Mouse (Mus musculus) liver, embryonic 12.5 days (tissue): ENCODE results near the gene Gpr107. TPM values are rescaled to one million over a fixed set of nuclear protein-coding genes. Genes with fewer than 3 reads are reported as not detected.

Source experiments
- ATAC-seq: fragments of 200-750 bp; cut with Nextera tagmentation; 2 replicates; pipeline ENCODE4 v1.8.0; 2017; ENCODE audit warnings: moderate number of reproducible peaks, mild to moderate bottlenecking, moderate library complexity
- H3K27ac ChIP-seq: fragments of 300-500 bp; sonication (generic); 2 replicates; pipeline ENCODE4 v1.5.1; 2016; ENCODE audit warnings: mild to moderate bottlenecking
- H3K27me3 ChIP-seq: fragments of 300-500 bp; sonication (generic); replicated peaks from 2 replicates; pipeline ENCODE4 v1.6.1; 2016; ENCODE audit warnings: mild to moderate bottlenecking, moderate library complexity
- H3K36me3 ChIP-seq: fragments of 300-500 bp; sonication (generic); 2 replicates; pipeline ENCODE4 v1.6.1; 2016; ENCODE audit warnings: mild to moderate bottlenecking, moderate library complexity
- H3K4me1 ChIP-seq: fragments of 300-500 bp; sonication (generic); 2 replicates; pipeline ENCODE4 v1.6.1; 2016
- H3K4me2 ChIP-seq: fragments of 300-500 bp; sonication (generic); 2 replicates; pipeline ENCODE4 v1.6.1; 2016; ENCODE audit warnings: mild to moderate bottlenecking, moderate library complexity
- H3K4me3 ChIP-seq: fragments of 300-500 bp; sonication (generic); 2 replicates; pipeline ENCODE4 v1.5.1; 2016; ENCODE audit warnings: mild to moderate bottlenecking, moderate library complexity
- H3K9ac ChIP-seq: fragments of 300-500 bp; sonication (generic); 2 replicates; pipeline ENCODE4 v1.6.1; 2016; ENCODE audit warnings: mild to moderate bottlenecking, moderate library complexity
- H3K9me3 ChIP-seq: fragments of 300-500 bp; sonication (generic); replicated peaks from 2 replicates; pipeline ENCODE4 v1.6.1; 2016; ENCODE audit warnings: mild to moderate bottlenecking, moderate library complexity
- WGBS: fragments of 180-500 bp; shearing (Covaris S2); methylation state at CpG from one replicate; pipeline ENCODE4 v1.1.7; 2016; ENCODE audit not compliant: insufficient replicate concordance; 5-methylcytosine and 5-hydroxymethylcytosine counted together
- polyA plus RNA-seq: library from polyadenylated mRNA; unstranded; fragments of >200 nt; fragmentation: Nextera tagmentation; extraction: Ambion mirVana; gene quantifications from 2 replicates; pipeline ENCODE4 v1.2.1, GENCODE M21; 2016

Gene Gpr107
- polyA plus RNA-seq, 1 experiment from 2014 or later, result 19.3 TPM

DNA sequence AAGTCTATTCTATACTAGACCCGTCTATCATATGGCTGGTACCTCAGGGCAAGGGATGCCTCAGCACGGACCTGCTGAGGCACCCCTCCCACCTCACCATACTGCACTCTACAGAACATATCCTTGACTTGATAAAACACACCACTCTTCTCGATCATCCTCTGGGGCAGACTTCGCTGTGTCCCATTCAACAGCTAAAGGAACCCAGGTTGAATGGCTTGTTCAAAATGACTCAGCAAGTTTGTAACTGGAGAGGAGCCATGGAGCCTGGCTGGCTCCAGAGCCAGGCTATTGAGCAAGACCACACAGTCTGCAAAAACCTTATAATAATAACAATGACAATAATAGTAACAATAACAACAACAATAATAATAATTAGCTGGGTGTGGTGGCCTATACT lies 24.2 kb upstream of the Gpr107 start:
- peak; percentile 48; the same call in 1 of the 2 replicates for ATAC-seq

DNA sequence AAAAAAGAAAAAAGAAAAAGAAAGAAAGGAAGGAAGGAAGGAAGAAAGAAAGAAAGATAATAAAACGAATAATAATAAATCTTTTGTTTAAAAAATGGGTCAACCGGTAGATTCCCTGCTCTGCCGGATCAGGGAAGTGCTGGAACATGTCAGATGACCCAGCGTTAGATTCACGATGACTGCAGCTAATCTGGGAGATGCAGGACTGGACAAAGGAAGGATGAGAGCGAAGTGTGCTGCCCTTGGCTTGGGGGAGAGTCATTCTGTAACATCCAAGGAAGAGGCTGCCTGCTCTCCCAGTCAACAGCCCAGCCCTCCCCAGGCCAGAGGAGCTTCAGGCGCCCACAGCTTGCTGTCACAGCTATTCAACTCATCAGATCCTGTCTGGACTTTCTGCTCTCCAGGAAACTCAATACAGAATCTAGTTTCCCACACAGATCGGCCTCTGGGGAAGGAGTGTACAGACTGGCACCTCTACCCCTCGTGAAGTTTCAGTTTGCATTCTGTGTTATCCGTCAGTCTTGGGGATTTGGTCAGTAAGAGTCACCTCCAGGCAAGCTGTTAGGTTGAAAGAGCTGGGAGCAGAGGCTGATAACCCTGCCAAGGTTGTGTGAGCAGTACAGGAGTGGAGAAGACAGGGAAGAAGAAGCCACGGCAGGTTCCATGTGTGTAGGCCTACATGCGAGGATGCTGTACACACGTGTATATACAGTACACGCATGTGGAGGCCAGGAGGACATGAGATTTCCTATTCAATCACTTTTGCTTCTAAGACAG lies 22.2 kb upstream of the Gpr107 start:
- Histone ChIP-seq H3K4me3 (no peak overlapping the region), H3K4me2 (no peak overlapping the region), H3K9me3 (no peaks in the 10 kb centered on the region), H3K36me3 (no peaks in the 10 kb centered on the region), H3K27me3 (no peaks in the 10 kb centered on the region), H3K9ac (no peak overlapping the region), H3K4me1 (peaks cover 75% of the 10 kb centered on the region), H3K27ac (peak overlapping the region; percentile 69)
- WGBS, result 62% methylated on average over 14 of the region's 14 CpGs
- ATAC-seq, result no peak

More for the DNA sequence above, 24.2 kb upstream of the Gpr107 start:
- H3K27ac ChIP-seq, result peak overlapping the region; percentile 47; the same call in 1 of the 2 replicates
- 42% methylated on average over 4 of the region's 4 CpGs for WGBS
- H3K36me3 ChIP-seq, result no peaks in the 10 kb centered on the region
- peaks cover 79% of the 10 kb centered on the region for H3K4me1 ChIP-seq
- no peaks in the 10 kb centered on the region for H3K27me3 ChIP-seq
- H3K9me3 ChIP-seq, result no peaks in the 10 kb centered on the region
- H3K9ac ChIP-seq, result no peak overlapping the region
- H3K4me3 ChIP-seq, result no peak overlapping the region
- H3K4me2 ChIP-seq, result 0 out of 2 replicates have a peak overlapping the region, but pooled peaks have one; percentile 11

GRCm38 (mm10) chr2:31130815-31131299 lies 21.3 kb upstream of the Gpr107 start:
- Histone ChIP-seq H3K9me3 (no peaks in the 10 kb centered on the region), H3K36me3 (no peaks in the 10 kb centered on the region), H3K27ac (peak overlapping the region; percentile 69), H3K27me3 (no peaks in the 10 kb centered on the region), H3K4me2 (peak overlapping the region; percentile 15), H3K4me1 (peaks cover 75% of the 10 kb centered on the region), H3K9ac (peak overlapping the region; percentile 44; the same call in 1 of the 2 replicates), H3K4me3 (no peak overlapping the region)
- WGBS, result 20% methylated on average over 8 of the region's 8 CpGs
- peak; percentile 51 for ATAC-seq

- H3K4me3 ChIP-seq, result no peak overlapping the region
- no peaks in the 10 kb centered on the region for H3K36me3 ChIP-seq
- H3K9me3 ChIP-seq, result no peaks in the 10 kb centered on the region
- H3K4me1 ChIP-seq, result peaks cover 74% of the 10 kb centered on the region
- H3K27ac ChIP-seq, result no peak overlapping the region
- no peak overlapping the region for H3K4me2 ChIP-seq
- H3K27me3 ChIP-seq, result no peaks in the 10 kb centered on the region
- 74% methylated on average over 8 of the region's 8 CpGs for WGBS
- H3K9ac ChIP-seq, result no peak overlapping the region
- no peak for ATAC-seq
These were observed 19.4 kb upstream of the Gpr107 start for GRCm38 (mm10) chr2:31132682-31133081.

- ATAC-seq, result no peak
- Histone ChIP-seq H3K27me3 (no peaks in the 10 kb centered on the region), H3K36me3 (no peaks in the 10 kb centered on the region), H3K4me2 (no peak overlapping the region), H3K4me3 (no peak overlapping the region), H3K9ac (no peak overlapping the region), H3K9me3 (no peaks in the 10 kb centered on the region), H3K4me1 (peaks cover 71% of the 10 kb centered on the region), H3K27ac (no peak overlapping the region)
- WGBS, result 63% methylated on average over 3 of the region's 4 CpGs
These were observed 18.1 kb upstream of the Gpr107 start for GRCm38 (mm10) chr2:31133981-31134380.

DNA sequence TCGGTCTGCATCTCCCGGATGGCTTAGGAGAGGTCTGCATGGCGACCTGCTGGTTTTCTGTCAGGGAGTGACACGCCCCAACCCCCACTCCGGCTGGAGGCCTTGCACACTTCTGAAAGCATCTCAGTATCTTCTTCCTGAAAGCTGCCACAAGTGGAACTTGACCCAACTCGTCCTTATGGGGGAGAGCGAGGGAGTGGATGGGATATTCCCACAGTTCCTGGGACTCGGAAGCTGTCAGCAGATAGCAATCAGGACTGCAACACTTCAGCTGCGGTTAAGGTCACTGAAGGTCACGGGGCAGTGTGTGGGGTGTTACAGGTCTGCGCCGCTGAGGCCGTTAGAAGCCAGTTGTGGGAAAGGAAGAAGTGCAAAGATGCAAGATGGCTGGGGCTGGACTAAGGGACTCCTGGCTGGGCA lies 16.6 kb upstream of the Gpr107 start:
- no peaks in the 10 kb centered on the region for H3K9me3 ChIP-seq
- ATAC-seq, result no peak
- H3K4me1 ChIP-seq, result peaks cover 76% of the 10 kb centered on the region
- no peak overlapping the region for H3K4me3 ChIP-seq
- no peaks in the 10 kb centered on the region for H3K27me3 ChIP-seq
- WGBS, result 21% methylated on average over 13 of the region's 13 CpGs
- no peak overlapping the region for H3K4me2 ChIP-seq
- H3K9ac ChIP-seq, result no peak overlapping the region
- H3K27ac ChIP-seq, result peak overlapping the region; percentile 21; the same call in 1 of the 2 replicates
- no peaks in the 10 kb centered on the region for H3K36me3 ChIP-seq

- Histone ChIP-seq H3K9ac (no peak overlapping the region), H3K4me1 (peaks cover 76% of the 10 kb centered on the region)
- 66% methylated on average over 13 of the region's 13 CpGs for WGBS
These were observed 15.8 kb upstream of the Gpr107 start for GRCm38 (mm10) chr2:31136338-31136737.

DNA sequence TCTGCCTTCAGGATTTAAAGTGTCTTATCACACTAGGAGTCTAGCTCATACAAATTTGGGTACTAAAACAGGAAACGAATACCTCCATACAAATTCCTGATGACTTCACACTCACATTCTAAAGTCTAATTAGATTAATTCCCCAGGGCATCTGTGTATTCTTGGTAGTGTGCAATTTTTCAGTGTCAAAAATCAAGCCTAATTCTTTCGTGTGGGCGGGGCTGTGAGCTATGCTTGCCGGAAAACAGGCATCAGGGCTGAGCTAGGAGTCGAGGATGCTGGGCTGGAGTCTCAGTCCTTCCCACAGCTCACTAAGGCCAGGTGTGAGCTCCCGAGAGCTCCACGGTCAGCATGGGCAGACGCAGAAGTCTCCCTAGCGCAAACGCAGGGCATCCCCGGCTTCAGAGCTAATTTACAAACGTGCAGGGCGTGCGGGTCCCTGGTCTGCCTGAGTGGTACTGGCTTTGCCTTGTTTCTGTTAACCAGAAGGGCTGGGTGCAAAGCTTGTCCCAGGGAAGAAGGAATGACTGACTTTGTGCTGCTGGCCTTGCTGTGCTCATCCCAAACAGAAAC lies 15.0 kb upstream of the Gpr107 start:
- WGBS, result 70% methylated on average over 14 of the region's 14 CpGs
- Histone ChIP-seq H3K27ac (no peak overlapping the region), H3K4me2 (no peak overlapping the region), H3K27me3 (no peaks in the 10 kb centered on the region), H3K9ac (no peak overlapping the region), H3K9me3 (no peaks in the 10 kb centered on the region), H3K4me1 (peaks cover 77% of the 10 kb centered on the region), H3K4me3 (no peak overlapping the region), H3K36me3 (no peaks in the 10 kb centered on the region)
- ATAC-seq, result no peak

More at GRCm38 (mm10) chr2:31136338-31136737, 15.8 kb upstream of the Gpr107 start:
- H3K36me3 ChIP-seq, result no peaks in the 10 kb centered on the region
- ATAC-seq, result no peak
- no peaks in the 10 kb centered on the region for H3K27me3 ChIP-seq
- H3K4me3 ChIP-seq, result no peak overlapping the region
- no peak overlapping the region for H3K4me2 ChIP-seq
- no peak overlapping the region for H3K27ac ChIP-seq
- no peaks in the 10 kb centered on the region for H3K9me3 ChIP-seq

DNA sequence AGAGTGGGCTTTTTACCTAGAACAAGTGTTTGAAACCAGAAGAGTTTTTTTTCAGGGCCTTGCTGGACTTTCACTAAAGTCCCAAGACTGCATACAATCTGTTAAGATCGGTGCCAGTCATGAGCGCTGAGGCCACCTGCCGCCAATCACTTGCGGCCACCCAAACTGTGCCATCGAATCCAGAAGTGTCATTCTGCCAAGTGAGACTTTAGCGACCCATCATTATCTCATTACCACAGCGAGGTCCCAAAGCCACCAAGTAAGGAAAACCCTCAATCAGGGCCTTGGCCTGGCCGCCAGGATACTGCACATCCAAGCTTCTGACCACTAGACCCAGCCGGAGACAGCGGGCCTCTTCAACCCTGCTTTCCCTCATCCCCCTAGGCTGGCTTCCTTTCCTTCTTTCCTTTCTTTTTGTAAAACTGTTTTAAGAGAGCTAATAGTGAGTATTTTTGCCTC lies 12.9 kb upstream of the Gpr107 start:
- no peaks in the 10 kb centered on the region for H3K36me3 ChIP-seq
- no peak overlapping the region for H3K9ac ChIP-seq
- ATAC-seq, result no peak
- no peak overlapping the region for H3K4me3 ChIP-seq
- H3K4me1 ChIP-seq, result peaks cover 86% of the 10 kb centered on the region
- 0 out of 2 replicates have a peak, but pooled peaks cover 4% of the 10 kb centered on the region for H3K27me3 ChIP-seq
- no peaks in the 10 kb centered on the region for H3K9me3 ChIP-seq
- no peak overlapping the region for H3K27ac ChIP-seq
- WGBS, result 53% methylated on average over 10 of the region's 10 CpGs
- H3K4me2 ChIP-seq, result no peak overlapping the region

DNA sequence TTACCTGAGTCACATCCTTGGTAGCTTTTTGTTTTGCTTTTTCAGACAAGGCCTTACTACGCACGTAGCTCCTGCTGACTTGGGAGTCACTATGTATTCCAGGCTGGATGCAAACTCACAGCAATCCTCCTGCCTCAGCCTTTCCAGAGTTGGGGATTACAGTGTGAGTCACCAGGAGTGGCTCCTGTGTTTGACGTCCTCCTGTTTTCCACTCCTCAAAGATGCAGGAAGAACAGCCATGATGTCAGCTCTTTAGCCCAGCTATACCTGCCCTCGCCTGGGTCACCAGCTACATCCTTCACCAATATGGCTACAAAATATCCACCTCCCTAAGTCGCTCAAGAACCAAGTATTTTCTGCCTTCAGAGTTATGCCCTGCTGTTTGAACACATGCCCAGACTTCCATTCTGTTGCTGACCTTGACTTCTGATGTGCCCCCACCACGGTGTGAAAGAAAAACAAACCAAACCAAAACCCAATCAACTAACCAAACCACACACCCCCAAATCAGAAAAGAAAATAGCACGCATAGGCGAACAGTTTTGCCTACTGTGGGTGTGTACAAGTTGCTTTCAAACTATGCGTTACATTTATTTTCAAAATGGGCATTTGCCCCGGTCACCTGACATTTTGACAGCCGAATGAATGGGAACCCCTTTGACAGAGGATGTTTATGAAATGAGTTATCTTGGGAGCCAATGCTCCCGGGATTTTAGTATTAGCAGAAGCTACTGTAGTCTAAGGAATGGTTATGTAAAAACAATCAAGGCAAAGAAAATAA lies 11.9 kb upstream of the Gpr107 start:
- H3K36me3 ChIP-seq, result no peaks in the 10 kb centered on the region
- H3K4me2 ChIP-seq, result peak overlapping the region; percentile 99
- ATAC-seq, result no peak
- H3K4me1 ChIP-seq, result peaks cover 85% of the 10 kb centered on the region
- WGBS, result 63% methylated on average over 12 of the region's 12 CpGs
- H3K4me3 ChIP-seq, result peak overlapping the region; percentile 81
- H3K27me3 ChIP-seq, result 0 out of 2 replicates have a peak, but pooled peaks cover 4% of the 10 kb centered on the region
- no peak overlapping the region for H3K9ac ChIP-seq
- no peak overlapping the region for H3K27ac ChIP-seq
- H3K9me3 ChIP-seq, result no peaks in the 10 kb centered on the region

DNA sequence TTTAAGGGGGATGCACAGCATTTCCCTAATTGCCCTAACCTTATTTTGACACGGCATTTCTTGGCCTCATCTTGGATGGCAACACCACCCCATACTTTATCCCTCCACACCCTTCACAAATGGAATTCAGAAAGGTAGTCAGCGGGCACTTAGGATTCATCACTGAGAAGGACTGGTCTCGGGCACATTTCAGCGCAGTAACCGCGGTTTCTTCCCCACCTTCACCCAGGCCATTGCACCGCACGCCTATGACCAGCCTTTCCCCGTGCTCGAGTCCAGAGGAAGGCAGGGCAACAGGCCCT lies 11.4 kb upstream of the Gpr107 start:
- H3K4me2 ChIP-seq, result peak overlapping the region; percentile 99
- no peak overlapping the region for H3K27ac ChIP-seq
- WGBS, result 6% methylated on average over 10 of the region's 10 CpGs
- 0 out of 2 replicates have a peak, but pooled peaks cover 4% of the 10 kb centered on the region for H3K27me3 ChIP-seq
- peak overlapping the region; percentile 84 for H3K9ac ChIP-seq
- ATAC-seq, result no peak
- H3K36me3 ChIP-seq, result no peaks in the 10 kb centered on the region
- peak overlapping the region; percentile 81 for H3K4me3 ChIP-seq
- peaks cover 80% of the 10 kb centered on the region for H3K4me1 ChIP-seq
- H3K9me3 ChIP-seq, result no peaks in the 10 kb centered on the region
